25 mouse cellular contexts compared by ENCODE assay signal in genomic region chr2:167533880-167534279, GRCm38 (mm10). TPM values are rescaled to one million over a fixed set of nuclear protein-coding genes. Genes with fewer than 3 reads are reported as not detected.
DNase-seq lines count a peak whose midpoint lies in the region; ATAC-seq and TF ChIP-seq lines count a peak whose summit lies in the region.
"Had no signal": no experiment of that assay in that cellular context is flagged by ENCODE, and none has a peak within 500 bp of the region (broad histone marks: within the 10 kb centered on the region; RNA-seq: fewer than 3 reads in every experiment).

No protein-coding gene starts in this region.

- peaks cover 23% of the 10 kb centered on the region for H3K4me1 ChIP-seq in thymus, adult 2 months (replicated peaks; ENCODE audit: control insufficient read depth, insufficient read depth, low read length)

- no peak for TF ChIP-seq POLR2A in thymus, adult 2 months (IDR thresholded peaks at IDR 0.05; ENCODE audit: control insufficient read depth, extremely low read depth, insufficient read depth, low read length, poor library complexity)

- H3K36me3 ChIP-seq in thymus, adult 2 months (ENCODE audit: control insufficient read depth, insufficient read depth, low read length) = no peaks in the 10 kb centered on the region
- H3K36me3 ChIP-seq: forebrain, embryonic 12.5 days; forebrain, embryonic 15.5 days; hindbrain, embryonic 12.5 days; hindbrain, embryonic 15.5 days; intestine, embryonic 15.5 days had no signal

- peak; percentile 47 for DNase-seq in CD4-positive, CD25-positive, alpha-beta regulatory T cell, adult 2 months (ENCODE audit: low read depth, low spot score)
- DNase-seq in thymus, postnatal 0 days (ENCODE audit: low spot score) = peak; percentile 39
- no peak for DNase-seq in thymus, adult 2 months
- DNase-seq in naive thymus-derived CD4-positive, alpha-beta T cell, adult 2 months (ENCODE audit: low read depth) = peak; percentile 64
- DNase-seq in retina, postnatal 1 day = no peak
- DNase-seq: adrenal gland, adult 2 months; adrenal gland, postnatal 14 days; cerebellum, adult 11 months; cerebellum, adult 8-10 months; cerebellum, postnatal 10 days; cerebellum, postnatal 36 days; embryo, embryonic 11 days; gastrocnemius, postnatal 10 days; gastrocnemius, postnatal 36 days; kidney, adult 11 months had no signal

- no peak overlapping the region for H3K4me3 ChIP-seq in thymus, adult 2 months (ENCODE audit: control insufficient read depth, insufficient read depth, low read length)
- H3K4me3 ChIP-seq: embryonic facial prominence, embryonic 10.5 days; embryonic facial prominence, embryonic 13.5 days; erythroblast, embryonic 14.5 days; forebrain, embryonic 12.5 days; forebrain, embryonic 15.5 days; hindbrain, embryonic 12.5 days; hindbrain, embryonic 15.5 days; intestine, embryonic 15.5 days had no signal

- H3K27ac ChIP-seq in thymus, adult 2 months (ENCODE audit: control insufficient read depth, insufficient read depth, low read length) = no peak overlapping the region
- H3K27ac ChIP-seq: embryonic facial prominence, embryonic 10.5 days; embryonic facial prominence, embryonic 13.5 days; forebrain, embryonic 12.5 days; forebrain, embryonic 15.5 days; hindbrain, embryonic 12.5 days; hindbrain, embryonic 15.5 days; intestine, embryonic 15.5 days had no signal

- ATAC-seq in CD4-positive, CD25-positive, alpha-beta regulatory T cell, adult 4 months = no peak
- ATAC-seq: forebrain, embryonic 15.5 days; intestine, embryonic 15.5 days; Patski had no signal

- H3K27me3 ChIP-seq in thymus, adult 2 months (ENCODE audit: control insufficient read depth, insufficient read depth, low read length) = no peaks in the 10 kb centered on the region
- H3K27me3 ChIP-seq: Patski had no signal

- TF ChIP-seq CTCF in thymus, adult 2 months (IDR thresholded peaks at IDR 0.05; ENCODE audit: borderline replicate concordance, control insufficient read depth, extremely low read depth, insufficient read depth, low read length, poor library complexity) = no peak

RNA-seq across cellular contexts. Expression of gene Snai1, which starts 4.1 kb away (rescaled TPM):
- polyA plus RNA-seq in CD4-positive, CD25-positive, alpha-beta regulatory T cell, adult 4 months (2017; shearing (Covaris generic)) = under 1 TPM in 1 of 2 experiments, not detected in 1; 0.27 TPM
- 2.6 and 3.6 TPM in 2 replicates for polyA plus RNA-seq in thymus, postnatal 0 days (2015; fragmentation: Nextera tagmentation; extraction: Ambion mirVana)
- polyA plus RNA-seq in thymus, adult 2 months (2012; rRNA removed) = 10.6 and 10.7 TPM in 2 replicates
- polyA plus RNA-seq: erythroblast, embryonic 14.5 days had no signal

RNA-seq across cellular contexts. Expression of gene Spata2, which starts 41.2 kb away (rescaled TPM):
- polyA plus RNA-seq in CD4-positive, CD25-positive, alpha-beta regulatory T cell, adult 4 months (2017; shearing (Covaris generic)) = 10 to 100 TPM; 10.5 to 20.9 TPM
- 17.8 and 19.4 TPM in 2 replicates for polyA plus RNA-seq in thymus, postnatal 0 days (2015; fragmentation: Nextera tagmentation; extraction: Ambion mirVana)
- polyA plus RNA-seq in thymus, adult 2 months (2012; rRNA removed) = 60.6 and 65.2 TPM in 2 replicates

RNA-seq across cellular contexts. Expression of gene Rnf114, which starts 41.4 kb away (rescaled TPM):
- polyA plus RNA-seq in CD4-positive, CD25-positive, alpha-beta regulatory T cell, adult 4 months (2017; shearing (Covaris generic)) = 100 to 1,000 TPM; 187 to 302 TPM
- 138 and 145 TPM in 2 replicates for polyA plus RNA-seq in thymus, postnatal 0 days (2015; fragmentation: Nextera tagmentation; extraction: Ambion mirVana)
- polyA plus RNA-seq in thymus, adult 2 months (2012; rRNA removed) = 189 and 234 TPM in 2 replicates

Comparison
In these comparisons a context has a peak if more than half of its experiments do, and no peak if none do; other contexts are left out.
1. DNase-seq: peak in CD4-positive, CD25-positive, alpha-beta regulatory T cell, adult 2 months (single experiment), thymus, postnatal 0 days (single experiment) and naive thymus-derived CD4-positive, alpha-beta T cell, adult 2 months (single experiment); none in thymus, adult 2 months (single experiment) and retina, postnatal 1 day (single experiment).